ENCODE assay signal across 18 mouse cellular contexts in the genomic region with DNA sequence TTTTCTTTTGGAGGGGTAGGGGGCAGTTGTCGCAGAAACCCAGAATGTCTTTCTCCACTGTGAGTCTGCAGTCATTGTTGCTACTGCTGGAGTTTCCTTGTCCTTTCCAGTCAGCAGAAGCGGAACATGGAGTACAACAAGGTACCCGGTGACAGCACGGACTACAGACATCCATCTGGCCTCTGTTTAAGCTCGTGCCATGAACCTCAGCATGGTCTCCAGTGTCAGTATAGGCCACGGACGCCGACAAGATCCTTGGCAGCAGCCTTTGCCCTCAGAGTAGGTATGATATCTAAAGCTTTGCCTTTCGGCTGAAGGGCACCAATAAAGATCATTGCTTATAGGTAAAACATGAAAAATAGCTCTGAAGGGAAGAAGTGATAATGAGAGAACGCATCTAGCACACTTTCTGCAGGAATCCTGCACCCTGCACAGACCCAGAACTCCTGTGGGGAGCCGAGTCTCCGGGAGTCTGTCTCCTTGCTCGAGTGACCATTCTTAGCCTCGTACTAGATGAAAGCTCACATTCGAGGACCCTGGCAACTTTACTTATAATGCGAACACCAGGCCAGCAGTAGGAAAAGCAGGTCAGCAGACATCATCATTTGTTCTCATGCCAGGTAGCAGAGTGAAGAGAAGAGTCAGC. TPM values are rescaled to one million over a fixed set of nuclear protein-coding genes. Genes with fewer than 3 reads are reported as not detected.
DNase-seq lines count a peak whose midpoint lies in the region; ATAC-seq lines count a peak whose summit lies in the region.
"Had no signal": no experiment of that assay in that cellular context is flagged by ENCODE, and none has a peak within 500 bp of the region (broad histone marks: within the 10 kb centered on the region; RNA-seq: fewer than 3 reads in every experiment).

No protein-coding gene starts in this region.

- no peaks in the 10 kb centered on the region for H3K9me3 ChIP-seq in neural tube, embryonic 11.5 days (ENCODE audit: control insufficient read depth, low read length)
- H3K9me3 ChIP-seq in forebrain, embryonic 15.5 days: no peaks in the 10 kb centered on the region
- no peaks in the 10 kb centered on the region for H3K9me3 ChIP-seq in midbrain, embryonic 11.5 days (ENCODE audit: control insufficient read depth, low read length)
- H3K9me3 ChIP-seq: embryonic facial prominence, embryonic 15.5 days; liver, embryonic 15.5 days had no signal

- no peak overlapping the region for H3K4me3 ChIP-seq in neural tube, embryonic 11.5 days (ENCODE audit: low read depth, low read length)
- no peak overlapping the region for H3K4me3 ChIP-seq in forebrain, embryonic 15.5 days
- H3K4me3 ChIP-seq in midbrain, embryonic 11.5 days (ENCODE audit: low read depth, low read length): no peak overlapping the region
- H3K4me3 ChIP-seq: embryonic facial prominence, embryonic 15.5 days; liver, embryonic 15.5 days had no signal

- H3K4me2 ChIP-seq in neural tube, embryonic 11.5 days (ENCODE audit: low read depth): no peak overlapping the region
- no peak overlapping the region for H3K4me2 ChIP-seq in forebrain, embryonic 15.5 days (replicated peaks)
- H3K4me2 ChIP-seq in midbrain, embryonic 11.5 days: no peak overlapping the region
- H3K4me2 ChIP-seq: embryonic facial prominence, embryonic 15.5 days; liver, embryonic 15.5 days had no signal

- no peak overlapping the region for H3K27ac ChIP-seq in neural tube, embryonic 11.5 days (ENCODE audit: low read depth, low read length)
- peak overlapping the region; percentile 36; the same call in 1 of the 2 replicates for H3K27ac ChIP-seq in forebrain, embryonic 15.5 days (replicated peaks)
- no peak overlapping the region for H3K27ac ChIP-seq in midbrain, embryonic 11.5 days (ENCODE audit: low read depth, low read length)
- H3K27ac ChIP-seq: embryonic facial prominence, embryonic 15.5 days; liver, embryonic 15.5 days had no signal

- H3K36me3 ChIP-seq in neural tube, embryonic 11.5 days (ENCODE audit: control insufficient read depth, insufficient read depth, low read length): no peaks in the 10 kb centered on the region
- H3K36me3 ChIP-seq in forebrain, embryonic 15.5 days: no peaks in the 10 kb centered on the region
- H3K36me3 ChIP-seq in midbrain, embryonic 11.5 days (ENCODE audit: control insufficient read depth, insufficient read depth, low read length): no peaks in the 10 kb centered on the region
- H3K36me3 ChIP-seq: embryonic facial prominence, embryonic 15.5 days; liver, embryonic 15.5 days had no signal

- ATAC-seq in neural tube, embryonic 11.5 days (ENCODE audit: insufficient read depth, low FRiP score, low TSS enrichment): no peak
- ATAC-seq in forebrain, embryonic 15.5 days (replicated peaks): peak; percentile 46
- ATAC-seq in midbrain, embryonic 11.5 days (ENCODE audit: low FRiP score): peak; percentile 23; the same call in 1 of the 2 replicates

- WGBS in neural tube, embryonic 11.5 days: 90% methylated on average over 16 of the region's 16 CpGs
- WGBS in forebrain, embryonic 15.5 days: 74% methylated on average over 16 of the region's 16 CpGs
- 89% methylated on average over 16 of the region's 16 CpGs for WGBS in midbrain, embryonic 11.5 days

- H3K4me1 ChIP-seq in neural tube, embryonic 11.5 days (ENCODE audit: control insufficient read depth, insufficient read depth, low read length): no peaks in the 10 kb centered on the region
- H3K4me1 ChIP-seq in forebrain, embryonic 15.5 days: peaks cover 10% of the 10 kb centered on the region
- H3K4me1 ChIP-seq in midbrain, embryonic 11.5 days (ENCODE audit: control insufficient read depth, insufficient read depth, low read length): peaks cover 4% of the 10 kb centered on the region; the same call in 1 of the 2 replicates
- H3K4me1 ChIP-seq: embryonic facial prominence, embryonic 15.5 days; liver, embryonic 15.5 days had no signal

- no peaks in the 10 kb centered on the region for H3K27me3 ChIP-seq in neural tube, embryonic 11.5 days (ENCODE audit: control insufficient read depth, insufficient read depth, low read length)
- no peaks in the 10 kb centered on the region for H3K27me3 ChIP-seq in forebrain, embryonic 15.5 days
- H3K27me3 ChIP-seq in midbrain, embryonic 11.5 days (ENCODE audit: control insufficient read depth, insufficient read depth, low read length): no peaks in the 10 kb centered on the region
- H3K27me3 ChIP-seq: embryonic facial prominence, embryonic 15.5 days; liver, embryonic 15.5 days had no signal

- DNase-seq in neural tube, embryonic 11.5 days (ENCODE audit: low spot score): peak; percentile 34
- no peak for DNase-seq in neural tube, embryonic 10.5 days (ENCODE audit: extremely low spot score, low spot score)
- no peak for DNase-seq in midbrain, embryonic 11.5 days (ENCODE audit: low spot score, missing footprints)
- DNase-seq in right cerebral cortex, postnatal 4 days: no peak
- no peak for DNase-seq in adrenal gland, adult 8-10 months
- DNase-seq in adrenal gland, postnatal 25 days: no peak
- no peak for DNase-seq in right cerebral cortex, postnatal 14 days
- DNase-seq: gastrocnemius, postnatal 14 days; heart, postnatal 36 days; kidney, adult 9 months; lung, postnatal 4 days; thymus, postnatal 14 days had no signal

- no peak overlapping the region for H3K9ac ChIP-seq in neural tube, embryonic 11.5 days (ENCODE audit: low read length)
- no peak overlapping the region for H3K9ac ChIP-seq in forebrain, embryonic 15.5 days (replicated peaks)
- peak overlapping the region; percentile 14; the same call in 1 of the 2 replicates for H3K9ac ChIP-seq in midbrain, embryonic 11.5 days (ENCODE audit: low read length)
- H3K9ac ChIP-seq: embryonic facial prominence, embryonic 15.5 days; liver, embryonic 15.5 days had no signal

RNA-seq across cellular contexts. Expression of gene Ppm1l, which starts 42.5 kb away (rescaled TPM):
- polyA plus RNA-seq in neural tube, embryonic 11.5 days (2014; fragmentation: Nextera tagmentation; extraction: Ambion mirVana): 18.4 and 22.6 TPM in 2 replicates
- polyA plus RNA-seq in forebrain, embryonic 15.5 days (2015; fragmentation: Nextera tagmentation; extraction: Ambion mirVana): 26.2 and 27.7 TPM in 2 replicates
- 16.3 and 17.0 TPM in 2 replicates for polyA plus RNA-seq in midbrain, embryonic 11.5 days (2014; fragmentation: Nextera tagmentation; extraction: Ambion mirVana)
- total RNA-seq in adrenal gland, adult 8-10 months (2022): 10 to 100 TPM; 15.4 to 22.2 (median 19.6) TPM
- 13.6 and 15.0 TPM in 2 replicates for total RNA-seq in adrenal gland, postnatal 25 days (2021)

RNA-seq across cellular contexts. Expression of gene Arl14, which starts 51.9 kb away (rescaled TPM):
- polyA plus RNA-seq in neural tube, embryonic 11.5 days (2014; fragmentation: Nextera tagmentation; extraction: Ambion mirVana): not detected in 2 replicates
- polyA plus RNA-seq in forebrain, embryonic 15.5 days (2015; fragmentation: Nextera tagmentation; extraction: Ambion mirVana): not detected in 2 replicates
- not detected in 2 replicates for polyA plus RNA-seq in midbrain, embryonic 11.5 days (2014; fragmentation: Nextera tagmentation; extraction: Ambion mirVana)
- not detected for total RNA-seq in adrenal gland, adult 8-10 months (2022)
- not detected in 2 replicates for total RNA-seq in adrenal gland, postnatal 25 days (2021)
- total RNA-seq: ES-E14; gastrocnemius, postnatal 14 days; heart, postnatal 36 days; layer of hippocampus, adult 8-10 months; left cerebral cortex, postnatal 36 days had no signal
- polyA plus RNA-seq: liver, embryonic 15.5 days had no signal
